Mouse (Mus musculus) thymus, postnatal 4 days (tissue): ENCODE measurements at regions not wholly inside any gene's neighbourhood (a gene's known extent, or its start where the extent isn't known, plus 50 kb on each side); places are given as distances from the start of the nearest gene placed in this dataset.
A peak's percentile ranks its signal among the peaks of the same experiment; 100 is the strongest.
"Not testable (repeated sequence)": the region's sequence is repeated elsewhere in the genome, so short reads cannot be mapped to it uniquely, and the experiment has no call there.

ENCODE experiments used
- DNase-seq: peaks from one replicate; pipeline ENCODE4 v3.0.0; 2021

- DNase-seq: peak; percentile 80
These were observed 726.9 kb upstream of the Zfp386 start for GRCm38 (mm10) chr12:115320641-115321040.

GRCm38 (mm10) chr12:115328439-115328838, 719.1 kb upstream of the Zfp386 start:
- no peak for DNase-seq

GRCm38 (mm10) chr12:115334770-115335169, 712.8 kb upstream of the Zfp386 start:
- DNase-seq: not testable (repeated sequence)

GRCm38 (mm10) chr12:115336594-115336993, 710.9 kb upstream of the Zfp386 start:
- DNase-seq: peak; percentile 34

GRCm38 (mm10) chr12:115346112-115346511, 701.4 kb upstream of the Zfp386 start:
- DNase-seq: not testable (repeated sequence)

GRCm38 (mm10) chr12:115359050-115359449, 688.5 kb upstream of the Zfp386 start:
- DNase-seq: not testable (repeated sequence)

GRCm38 (mm10) chr12:115365628-115366027, 681.9 kb upstream of the Zfp386 start:
- not testable (repeated sequence) for DNase-seq

- not testable (repeated sequence) for DNase-seq
These were observed 675.7 kb upstream of the Zfp386 start for GRCm38 (mm10) chr12:115371784-115372183.

GRCm38 (mm10) chr12:115373056-115373455, 674.5 kb upstream of the Zfp386 start:
- DNase-seq: peak; percentile 45

GRCm38 (mm10) chr12:115386479-115386878, 661.0 kb upstream of the Zfp386 start:
- not testable (repeated sequence) for DNase-seq

- DNase-seq: no peak
These were observed 643.4 kb upstream of the Zfp386 start for GRCm38 (mm10) chr12:115404116-115404515.

- DNase-seq: no peak
These were observed 642.9 kb upstream of the Zfp386 start for GRCm38 (mm10) chr12:115404657-115405056.

GRCm38 (mm10) chr12:115446247-115446646, 601.3 kb upstream of the Zfp386 start:
- not testable (repeated sequence) for DNase-seq

- peak; percentile 38 for DNase-seq
These were observed 594.9 kb upstream of the Zfp386 start for GRCm38 (mm10) chr12:115452626-115453025.

- DNase-seq: not testable (repeated sequence)
These were observed 582.7 kb upstream of the Zfp386 start for GRCm38 (mm10) chr12:115464777-115465176.

GRCm38 (mm10) chr12:115468015-115468414, 579.5 kb upstream of the Zfp386 start:
- DNase-seq: not testable (repeated sequence)

GRCm38 (mm10) chr12:115468569-115468968, 579.0 kb upstream of the Zfp386 start:
- not testable (repeated sequence) for DNase-seq

GRCm38 (mm10) chr12:115498865-115499264, 548.7 kb upstream of the Zfp386 start:
- DNase-seq: no peak

- DNase-seq: not testable (repeated sequence)
These were observed 540.2 kb upstream of the Zfp386 start for GRCm38 (mm10) chr12:115507285-115507684.

GRCm38 (mm10) chr12:115508615-115509342, 538.7 kb upstream of the Zfp386 start:
- DNase-seq: peak; percentile 59

- not testable (repeated sequence) for DNase-seq
These were observed 528.6 kb upstream of the Zfp386 start for GRCm38 (mm10) chr12:115518778-115519541.

GRCm38 (mm10) chr12:115527065-115527464, 520.5 kb upstream of the Zfp386 start:
- peak; percentile 23 for DNase-seq

- no peak for DNase-seq
These were observed 505.0 kb upstream of the Zfp386 start for GRCm38 (mm10) chr12:115542482-115542881.

- not testable (repeated sequence) for DNase-seq
These were observed 480.6 kb upstream of the Zfp386 start for GRCm38 (mm10) chr12:115566878-115567277.
